Comparison of ENCODE assay signal across 8 mouse cellular contexts in genomic region chr19:38096858-38097758, GRCm38 (mm10). TPM values are rescaled to one million over a fixed set of nuclear protein-coding genes. Genes with fewer than 3 reads are reported as not detected.
DNase-seq lines count a peak whose midpoint lies in the region; ATAC-seq and TF ChIP-seq lines count a peak whose summit lies in the region.

TSS of gene Ffar4 (plus strand) at chr19:38097071.

- H3K79me2 ChIP-seq in C2C12 (ENCODE audit: control insufficient read depth, insufficient read depth) = no peaks in the 10 kb centered on the region

- DNase-seq in cerebellum, postnatal 14 days = peak; percentile 8 to 21
- DNase-seq in cerebellum, adult 9-10 months = no peak
- DNase-seq in limb, embryonic 10.5 days (ENCODE audit: low spot score) = peak; percentile 57
- DNase-seq in mesoderm, embryonic 11.5 days (ENCODE audit: low read depth, low spot score) = peak; percentile 44
- no peak for DNase-seq in right cerebral cortex, postnatal 14 days

- no peaks in the 10 kb centered on the region for H3K36me3 ChIP-seq in C2C12 (ENCODE audit: control insufficient read depth, insufficient read depth)
- no peaks in the 10 kb centered on the region for H3K36me3 ChIP-seq in embryonic facial prominence, embryonic 12.5 days
- no peaks in the 10 kb centered on the region for H3K36me3 ChIP-seq in limb, embryonic 10.5 days

- no peak within 1 kb of the TSS for H3K27ac ChIP-seq in embryonic facial prominence, embryonic 12.5 days
- H3K27ac ChIP-seq in limb, embryonic 10.5 days = 0 out of 2 replicates have a peak within 1 kb of the TSS, but pooled peaks have one; percentile 30

- no peak within 1 kb of the TSS for H3K4me3 ChIP-seq in C2C12 (ENCODE audit: insufficient read depth, poor library complexity, severe bottlenecking)
- peak within 1 kb of the TSS; percentile 35 for H3K4me3 ChIP-seq in embryonic facial prominence, embryonic 12.5 days
- peak within 1 kb of the TSS; percentile 47 for H3K4me3 ChIP-seq in limb, embryonic 10.5 days

- H3ac ChIP-seq in C2C12 (ENCODE audit: control insufficient read depth, insufficient read length, low read depth) = peak within 1 kb of the TSS; percentile 6

- no peaks in the 10 kb centered on the region for H3K9me3 ChIP-seq in embryonic facial prominence, embryonic 12.5 days
- no peaks in the 10 kb centered on the region for H3K9me3 ChIP-seq in limb, embryonic 10.5 days (replicated peaks)

- ATAC-seq in embryonic facial prominence, embryonic 12.5 days (ENCODE audit: insufficient number of reproducible peaks, insufficient read depth, low FRiP score, low TSS enrichment) = no peak
- ATAC-seq in megakaryocyte-erythroid progenitor cell, adult 5-6 weeks (replicated peaks; ENCODE audit: low FRiP score, low TSS enrichment, poor library complexity, severe bottlenecking) = no peak

- H3K27me3 ChIP-seq in C2C12 (ENCODE audit: control insufficient read depth, insufficient read depth, insufficient read length) = peaks cover 42% of the 10 kb centered on the region
- peaks cover 47% of the 10 kb centered on the region for H3K27me3 ChIP-seq in embryonic facial prominence, embryonic 12.5 days
- H3K27me3 ChIP-seq in limb, embryonic 10.5 days (ENCODE audit: low read depth, poor library complexity, severe bottlenecking) = peaks cover 76% of the 10 kb centered on the region

- peak within 1 kb of the TSS; percentile 59 for H3K4me2 ChIP-seq in embryonic facial prominence, embryonic 12.5 days (replicated peaks)

- no peaks in the 10 kb centered on the region for H3K79me3 ChIP-seq in C2C12 (ENCODE audit: low read depth)

- no peak within 1 kb of the TSS; the same call in 1 of the 2 replicates for H3K9ac ChIP-seq in embryonic facial prominence, embryonic 12.5 days

- H3K4me1 ChIP-seq in embryonic facial prominence, embryonic 12.5 days = peaks cover 11% of the 10 kb centered on the region
- peaks cover 21% of the 10 kb centered on the region for H3K4me1 ChIP-seq in limb, embryonic 10.5 days

- WGBS in embryonic facial prominence, embryonic 12.5 days = under 1% methylated on average over 77 of the region's 77 CpGs
- WGBS in limb, embryonic 10.5 days = under 1% methylated on average over 77 of the region's 77 CpGs

- TF ChIP-seq CTCF in C2C12 (IDR thresholded peaks at IDR 0.05; ENCODE audit: control insufficient read depth, insufficient read depth, insufficient read length) = no peak

TF ChIP-seq in C2C12, 6 proteins besides CTCF, POLR2A, EP300 and RAD21:
- TF ChIP-seq CEBPB (IDR thresholded peaks at IDR 0.05; ENCODE audit: low read depth) = peak; percentile 31
- TF ChIP-seq MYOG (IDR thresholded peaks at IDR 0.05; ENCODE audit: control insufficient read depth, extremely low read depth, insufficient read length) = no peak
- TF ChIP-seq FOSL1 (IDR thresholded peaks at IDR 0.05; ENCODE audit: insufficient read depth, low read length, poor library complexity, severe bottlenecking) = no peak
- TF ChIP-seq MAX (IDR thresholded peaks at IDR 0.05) = no peak
- no peak for TF ChIP-seq MYOD1 (IDR thresholded peaks at IDR 0.05; ENCODE audit: control insufficient read depth, insufficient read length, low read depth)

RNA-seq across cellular contexts. Expression of gene Ffar4, which starts in this region (rescaled TPM):
- polyA plus RNA-seq in C2C12 (2012; fragmentation: generic; extraction: Trizol) = not detected
- not detected in 2 replicates for polyA plus RNA-seq in embryonic facial prominence, embryonic 12.5 days (2016; fragmentation: Nextera tagmentation; extraction: Ambion mirVana)
- 0.41 and 0.59 TPM in 2 replicates for polyA plus RNA-seq in limb, embryonic 10.5 days (2016; fragmentation: Nextera tagmentation; extraction: Ambion mirVana)
- not detected in 2 replicates for total RNA-seq in megakaryocyte-erythroid progenitor cell, adult 5-6 weeks (2014; fragmentation: Nextera tagmentation)
- total RNA-seq in megakaryocyte-erythroid progenitor cell, adult 5-6 weeks (2017) = not detected in 2 replicates

Comparison
In these comparisons a context has a peak if more than half of its experiments do, and no peak if none do; other contexts are left out.
1. DNase-seq: peak in cerebellum, postnatal 14 days (2 of 2) and mesoderm, embryonic 11.5 days (single experiment); none in cerebellum, adult 9-10 months (single experiment) and right cerebral cortex, postnatal 14 days (single experiment).
2. Peak in DNase-seq, H3K4me3 ChIP-seq and H3K27ac ChIP-seq in limb, embryonic 10.5 days; RNA of the gene not detected or under 1 TPM.